Mouse (Mus musculus) intestine, embryonic 15.5 days (tissue): Measurements from ENCODE around the gene Macf1. TPM values are rescaled to one million over a fixed set of nuclear protein-coding genes. Genes with fewer than 3 reads are reported as not detected.

ENCODE experiments used
- ATAC-seq: fragments of 200-750 bp; cut with Nextera tagmentation; 2 replicates; pipeline ENCODE4 v1.8.0; 2017; ENCODE audit warnings: moderate TSS enrichment, moderate library complexity
- H3K27ac ChIP-seq: fragments of 300-500 bp; sonication (generic); 2 replicates; pipeline ENCODE4 v1.5.1; 2015; ENCODE audit warnings: mild to moderate bottlenecking, inconsistent platforms
- H3K27me3 ChIP-seq: fragments of 300-500 bp; sonication (generic); replicated peaks from 2 replicates; pipeline ENCODE4 v1.6.1; 2015; ENCODE audit warnings: inconsistent platforms
- H3K36me3 ChIP-seq: fragments of 300-500 bp; sonication (generic); 2 replicates; pipeline ENCODE4 v1.6.1; 2015; ENCODE audit warnings: inconsistent platforms
- H3K4me1 ChIP-seq: fragments of 300-500 bp; sonication (generic); replicated peaks from 2 replicates; pipeline ENCODE4 v1.6.1; 2015; ENCODE audit warnings: inconsistent platforms
- H3K4me2 ChIP-seq: fragments of 300-500 bp; sonication (generic); replicated peaks from 2 replicates; pipeline ENCODE4 v1.6.1; 2015; ENCODE audit warnings: mild to moderate bottlenecking, inconsistent platforms
- H3K4me3 ChIP-seq: fragments of 300-500 bp; sonication (generic); replicated peaks from 2 replicates; pipeline ENCODE4 v1.5.1; 2015; ENCODE audit warnings: inconsistent platforms
- H3K9ac ChIP-seq: fragments of 300-500 bp; sonication (generic); 2 replicates; pipeline ENCODE4 v1.6.1; 2015; ENCODE audit warnings: inconsistent platforms
- H3K9me3 ChIP-seq: fragments of 300-500 bp; sonication (generic); 2 replicates; pipeline ENCODE4 v1.6.1; 2016; ENCODE audit warnings: inconsistent platforms
- WGBS: fragments of 180-500 bp; shearing (Covaris S2); methylation state at CpG from one replicate; pipeline ENCODE4 v1.1.7; 2015; 5-methylcytosine and 5-hydroxymethylcytosine counted together
- polyA plus RNA-seq: library from polyadenylated mRNA; unstranded; fragments of >200 nt; fragmentation: Nextera tagmentation; extraction: Ambion mirVana; gene quantifications from 2 replicates; pipeline ENCODE4 v1.2.1, GENCODE M21; 2015

The Macf1 gene
- polyA plus RNA-seq, 1 experiment from 2014 or later = 28.0 TPM

- H3K4me3 ChIP-seq = no peak overlapping the region
- H3K36me3 ChIP-seq = peaks cover 14% of the 10 kb centered on the region
- no peaks in the 10 kb centered on the region for H3K27me3 ChIP-seq
- H3K4me2 ChIP-seq = no peak overlapping the region
- WGBS = 59% methylated on average over 5 of the region's 5 CpGs
- H3K9me3 ChIP-seq = no peaks in the 10 kb centered on the region
- H3K4me1 ChIP-seq = no peaks in the 10 kb centered on the region
- H3K27ac ChIP-seq = no peak overlapping the region
- no peak overlapping the region for H3K9ac ChIP-seq
- ATAC-seq = no peak
These were observed 245.7 kb downstream of the Macf1 start for GRCm38 (mm10) chr4:123438414-123438813.

GRCm38 (mm10) chr4:123433171-123433570, 251.0 kb downstream of the Macf1 start:
- Histone ChIP-seq H3K9me3 (no peaks in the 10 kb centered on the region), H3K27me3 (no peaks in the 10 kb centered on the region), H3K36me3 (peaks cover 21% of the 10 kb centered on the region), H3K27ac (no peak overlapping the region), H3K4me2 (no peak overlapping the region), H3K9ac (no peak overlapping the region), H3K4me3 (no peak overlapping the region), H3K4me1 (no peaks in the 10 kb centered on the region)
- WGBS = 95% methylated on average over 3 of the region's 3 CpGs
- no peak for ATAC-seq

- no peak for ATAC-seq
- Histone ChIP-seq H3K4me3 (no peak overlapping the region), H3K9me3 (no peaks in the 10 kb centered on the region), H3K27ac (no peak overlapping the region), H3K36me3 (peaks cover 21% of the 10 kb centered on the region), H3K4me2 (no peak overlapping the region), H3K4me1 (no peaks in the 10 kb centered on the region), H3K9ac (no peak overlapping the region), H3K27me3 (no peaks in the 10 kb centered on the region)
- 78% methylated on average over 12 of the region's 12 CpGs for WGBS
These were observed 252.2 kb downstream of the Macf1 start for GRCm38 (mm10) chr4:123431936-123432335.

GRCm38 (mm10) chr4:123427900-123428684, 256.1 kb downstream of the Macf1 start:
- H3K9ac ChIP-seq = no peak overlapping the region
- 83% methylated on average over 5 of the region's 5 CpGs for WGBS
- no peak overlapping the region for H3K27ac ChIP-seq
- H3K4me3 ChIP-seq = no peak overlapping the region
- no peaks in the 10 kb centered on the region for H3K27me3 ChIP-seq
- H3K36me3 ChIP-seq = peaks cover 10% of the 10 kb centered on the region; the same call in 1 of the 2 replicates
- no peak for ATAC-seq
- H3K4me2 ChIP-seq = no peak overlapping the region
- no peaks in the 10 kb centered on the region for H3K9me3 ChIP-seq
- 0 out of 2 replicates have a peak, but pooled peaks cover 4% of the 10 kb centered on the region for H3K4me1 ChIP-seq

GRCm38 (mm10) chr4:123427271-123427899, 256.8 kb downstream of the Macf1 start:
- H3K4me1 ChIP-seq = 0 out of 2 replicates have a peak, but pooled peaks cover 4% of the 10 kb centered on the region
- 77% methylated on average over 9 of the region's 9 CpGs for WGBS
- no peak overlapping the region for H3K4me3 ChIP-seq
- H3K9ac ChIP-seq = no peak overlapping the region
- no peaks in the 10 kb centered on the region for H3K27me3 ChIP-seq
- no peak for ATAC-seq
- H3K9me3 ChIP-seq = no peaks in the 10 kb centered on the region
- no peak overlapping the region for H3K4me2 ChIP-seq
- H3K36me3 ChIP-seq = 0 out of 2 replicates have a peak, but pooled peaks cover 5% of the 10 kb centered on the region
- H3K27ac ChIP-seq = no peak overlapping the region

- ATAC-seq = no peak
These were observed 257.6 kb downstream of the Macf1 start for GRCm38 (mm10) chr4:123426429-123427080.

GRCm38 (mm10) chr4:123425672-123426272, 258.4 kb downstream of the Macf1 start:
- no peak overlapping the region for H3K9ac ChIP-seq
- WGBS = 40% methylated on average over 1 of the region's 1 CpGs
- ATAC-seq = peak; percentile 38; the same call in 1 of the 2 replicates
- H3K4me2 ChIP-seq = no peak overlapping the region
- H3K27ac ChIP-seq = 0 out of 2 replicates have a peak overlapping the region, but pooled peaks have one; percentile 9
- H3K27me3 ChIP-seq = no peaks in the 10 kb centered on the region
- no peak overlapping the region for H3K4me3 ChIP-seq
- no peaks in the 10 kb centered on the region for H3K9me3 ChIP-seq
- H3K4me1 ChIP-seq = 0 out of 2 replicates have a peak, but pooled peaks cover 4% of the 10 kb centered on the region
- no peaks in the 10 kb centered on the region for H3K36me3 ChIP-seq

More at GRCm38 (mm10) chr4:123426429-123427080, 257.6 kb downstream of the Macf1 start:
- H3K9me3 ChIP-seq = no peaks in the 10 kb centered on the region
- H3K9ac ChIP-seq = no peak overlapping the region
- 86% methylated on average over 10 of the region's 10 CpGs for WGBS
- no peak overlapping the region for H3K4me3 ChIP-seq
- no peaks in the 10 kb centered on the region for H3K36me3 ChIP-seq
- H3K4me2 ChIP-seq = no peak overlapping the region
- H3K27me3 ChIP-seq = no peaks in the 10 kb centered on the region
- no peak overlapping the region for H3K27ac ChIP-seq
- 0 out of 2 replicates have a peak, but pooled peaks cover 4% of the 10 kb centered on the region for H3K4me1 ChIP-seq

- Histone ChIP-seq H3K27me3 (no peaks in the 10 kb centered on the region), H3K4me1 (0 out of 2 replicates have a peak, but pooled peaks cover 8% of the 10 kb centered on the region), H3K4me2 (no peak overlapping the region), H3K9ac (no peak overlapping the region), H3K9me3 (no peaks in the 10 kb centered on the region), H3K27ac (no peak overlapping the region), H3K4me3 (no peak overlapping the region), H3K36me3 (no peaks in the 10 kb centered on the region)
- no peak for ATAC-seq
- 95% methylated on average over 2 of the region's 2 CpGs for WGBS
These were observed 260.1 kb downstream of the Macf1 start for GRCm38 (mm10) chr4:123424050-123424449.

GRCm38 (mm10) chr4:123422828-123423227, 261.3 kb downstream of the Macf1 start:
- ATAC-seq = peak; percentile 95
- WGBS = 35% methylated on average over 6 of the region's 6 CpGs

GRCm38 (mm10) chr4:123418032-123418431, 266.1 kb downstream of the Macf1 start:
- no peak overlapping the region for H3K4me2 ChIP-seq
- 91% methylated on average over 3 of the region's 3 CpGs for WGBS
- no peak overlapping the region for H3K9ac ChIP-seq
- H3K4me1 ChIP-seq = 0 out of 2 replicates have a peak, but pooled peaks cover 9% of the 10 kb centered on the region
- no peaks in the 10 kb centered on the region for H3K9me3 ChIP-seq
- no peaks in the 10 kb centered on the region for H3K36me3 ChIP-seq
- no peak for ATAC-seq
- H3K4me3 ChIP-seq = no peak overlapping the region
- no peak overlapping the region for H3K27ac ChIP-seq
- H3K27me3 ChIP-seq = no peaks in the 10 kb centered on the region

More at GRCm38 (mm10) chr4:123422828-123423227, 261.3 kb downstream of the Macf1 start:
- Histone ChIP-seq H3K4me2 (no peak overlapping the region), H3K4me3 (no peak overlapping the region), H3K27ac (0 out of 2 replicates have a peak overlapping the region, but pooled peaks have one; percentile 1), H3K27me3 (no peaks in the 10 kb centered on the region), H3K9me3 (no peaks in the 10 kb centered on the region), H3K36me3 (no peaks in the 10 kb centered on the region), H3K9ac (no peak overlapping the region), H3K4me1 (0 out of 2 replicates have a peak, but pooled peaks cover 8% of the 10 kb centered on the region)

- H3K9ac ChIP-seq = no peak overlapping the region
- no peaks in the 10 kb centered on the region for H3K27me3 ChIP-seq
- H3K36me3 ChIP-seq = no peaks in the 10 kb centered on the region
- no peak overlapping the region for H3K4me3 ChIP-seq
- H3K27ac ChIP-seq = no peak overlapping the region
- 90% methylated on average over 1 of the region's 3 CpGs for WGBS
- H3K9me3 ChIP-seq = no peaks in the 10 kb centered on the region
- no peak overlapping the region for H3K4me2 ChIP-seq
- H3K4me1 ChIP-seq = 0 out of 2 replicates have a peak, but pooled peaks cover 11% of the 10 kb centered on the region
- no peak for ATAC-seq
These were observed 266.7 kb downstream of the Macf1 start for GRCm38 (mm10) chr4:123417478-123417877.
